Mouse (Mus musculus) erythroblast, embryonic 14.5 days (primary cell): ENCODE measurements around the gene Nr5a2.

Experiments
- GATA1 ChIP-seq: IDR thresholded peaks from 2 replicates; pipeline ENCODE4 v1.6.1; 2012; ENCODE audit warnings: low read length, inconsistent platforms, mixed read lengths
- TAL1 ChIP-seq: IDR thresholded peaks from 3 replicates; pipeline ENCODE4 v1.6.1; 2012; ENCODE audit warnings: low read length, inconsistent platforms, mixed read lengths

DNA sequence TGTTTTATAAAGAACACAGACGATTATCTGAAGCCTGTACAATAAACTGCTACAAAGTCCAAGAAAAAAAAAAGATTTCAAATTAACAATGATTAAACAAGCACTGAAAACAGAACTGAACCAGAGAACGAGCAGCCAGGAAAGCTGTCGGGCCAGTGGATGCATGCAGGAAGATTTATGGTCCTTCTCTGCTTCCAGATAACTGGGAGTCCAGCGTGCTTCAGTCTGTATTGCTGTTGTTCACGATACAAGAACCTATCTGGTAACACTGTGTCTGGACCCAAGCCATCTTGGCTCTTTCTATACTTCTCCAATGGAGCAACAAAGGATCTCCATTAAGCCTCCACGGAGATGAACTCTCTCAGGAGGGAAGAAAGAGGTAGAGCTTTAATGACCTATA, 63.9 kb downstream of the Nr5a2 start:
- TF ChIP-seq GATA1 (no peak), TAL1 (no peak)
